Mouse (Mus musculus): Measurements from ENCODE around the gene Cpxm2. TPM values are rescaled to one million over a fixed set of nuclear protein-coding genes. Genes with fewer than 3 reads are reported as not detected.

Cpxm2 gene
- total and polyA plus RNA-seq, 3 experiments, result 0.11 TPM; not detected in 2

GRCm38 (mm10) chr7:132123211-132123610, 31.3 kb downstream of the Cpxm2 start:
- Histone ChIP-seq H3K36me3 (replicated peaks) (no peaks in the 10 kb centered on the region), H3K27me3 (ENCODE audit: insufficient read depth, low read length) (no peaks in the 10 kb centered on the region), H3K9me3 (replicated peaks) (peaks cover 68% of the 10 kb centered on the region), H3K4me1 (ENCODE audit: insufficient read depth, low read depth, low read length) (no peaks in the 10 kb centered on the region), H3K4me3 (ENCODE audit: low read depth, low read length) (no peak overlapping the region)
- no peak for TF ChIP-seq POLR2AphosphoS5 (IDR thresholded peaks at IDR 0.05; ENCODE audit: insufficient replicate concordance, low read depth, low read length)
- no peak for TF ChIP-seq GATA2 (IDR thresholded peaks at IDR 0.05; ENCODE audit: borderline replicate concordance, low read depth, low read length)
- TF ChIP-seq CTCF (IDR thresholded peaks at IDR 0.05; ENCODE audit: low read depth, low read length), result no peak
- TF ChIP-seq TAL1 (conservative IDR thresholded peaks at IDR 0.05; ENCODE audit: low read depth, low read length), result no peak
- TF ChIP-seq GATA1 (IDR thresholded peaks at IDR 0.05; ENCODE audit: borderline replicate concordance, low read length), result no peak
- DNase-seq (ENCODE audit: low spot score) (no peak), ATAC-seq (ENCODE audit: extremely low read depth, insufficient number of reproducible peaks, low FRiP score, poor library complexity, severe bottlenecking) (no peak)

- no peak for TF ChIP-seq POLR2AphosphoS5 (IDR thresholded peaks at IDR 0.05; ENCODE audit: insufficient replicate concordance, low read depth, low read length)
- TF ChIP-seq GATA1 (IDR thresholded peaks at IDR 0.05; ENCODE audit: borderline replicate concordance, low read length), result no peak
- TF ChIP-seq GATA2 (IDR thresholded peaks at IDR 0.05; ENCODE audit: borderline replicate concordance, low read depth, low read length), result no peak
- TF ChIP-seq CTCF (IDR thresholded peaks at IDR 0.05; ENCODE audit: low read depth, low read length), result no peak
- no peak for TF ChIP-seq TAL1 (conservative IDR thresholded peaks at IDR 0.05; ENCODE audit: low read depth, low read length)
- H3K4me1 ChIP-seq (ENCODE audit: insufficient read depth, low read depth, low read length), result no peaks in the 10 kb centered on the region
- H3K36me3 ChIP-seq (replicated peaks), result no peaks in the 10 kb centered on the region
- DNase-seq (ENCODE audit: low spot score), result no peak
- H3K4me3 ChIP-seq (ENCODE audit: low read depth, low read length), result no peak overlapping the region
- H3K9me3 ChIP-seq (replicated peaks), result peaks cover 49% of the 10 kb centered on the region
- no peak for ATAC-seq (ENCODE audit: extremely low read depth, insufficient number of reproducible peaks, low FRiP score, poor library complexity, severe bottlenecking)
- no peaks in the 10 kb centered on the region for H3K27me3 ChIP-seq (ENCODE audit: insufficient read depth, low read length)
Observed at GRCm38 (mm10) chr7:132119817-132120216, 34.7 kb downstream of the Cpxm2 start.

GRCm38 (mm10) chr7:132111770-132112169, 42.8 kb downstream of the Cpxm2 start:
- Histone ChIP-seq H3K9me3 (replicated peaks) (peaks cover 35% of the 10 kb centered on the region), H3K4me1 (ENCODE audit: insufficient read depth, low read depth, low read length) (no peaks in the 10 kb centered on the region), H3K27me3 (ENCODE audit: insufficient read depth, low read length) (no peaks in the 10 kb centered on the region), H3K4me3 (ENCODE audit: low read depth, low read length) (no peak overlapping the region), H3K36me3 (replicated peaks) (no peaks in the 10 kb centered on the region)
- ATAC-seq (ENCODE audit: extremely low read depth, insufficient number of reproducible peaks, low FRiP score, poor library complexity, severe bottlenecking), result no peak
- DNase-seq (ENCODE audit: low spot score), result no peak
- TF ChIP-seq GATA1 (IDR thresholded peaks at IDR 0.05; ENCODE audit: borderline replicate concordance, low read length), result no peak
- TF ChIP-seq POLR2AphosphoS5 (IDR thresholded peaks at IDR 0.05; ENCODE audit: insufficient replicate concordance, low read depth, low read length), result no peak
- no peak for TF ChIP-seq GATA2 (IDR thresholded peaks at IDR 0.05; ENCODE audit: borderline replicate concordance, low read depth, low read length)
- TF ChIP-seq CTCF (IDR thresholded peaks at IDR 0.05; ENCODE audit: low read depth, low read length), result no peak
- no peak for TF ChIP-seq TAL1 (conservative IDR thresholded peaks at IDR 0.05; ENCODE audit: low read depth, low read length)

- TF ChIP-seq GATA1 (IDR thresholded peaks at IDR 0.05; ENCODE audit: borderline replicate concordance, low read length) (no peak), TAL1 (conservative IDR thresholded peaks at IDR 0.05; ENCODE audit: low read depth, low read length) (no peak), CTCF (IDR thresholded peaks at IDR 0.05; ENCODE audit: low read depth, low read length) (no peak), GATA2 (IDR thresholded peaks at IDR 0.05; ENCODE audit: borderline replicate concordance, low read depth, low read length) (no peak)
- DNase-seq (ENCODE audit: low spot score), result no peak
- no peaks in the 10 kb centered on the region for H3K27me3 ChIP-seq (ENCODE audit: insufficient read depth, low read length)
Observed at GRCm38 (mm10) chr7:132110308-132110707, 44.2 kb downstream of the Cpxm2 start.

GRCm38 (mm10) chr7:132106891-132107290, 47.6 kb downstream of the Cpxm2 start:
- no peak for ATAC-seq (ENCODE audit: extremely low read depth, insufficient number of reproducible peaks, low FRiP score, poor library complexity, severe bottlenecking)
- TF ChIP-seq GATA2 (IDR thresholded peaks at IDR 0.05; ENCODE audit: borderline replicate concordance, low read depth, low read length) (no peak), CTCF (IDR thresholded peaks at IDR 0.05; ENCODE audit: low read depth, low read length) (no peak), TAL1 (conservative IDR thresholded peaks at IDR 0.05; ENCODE audit: low read depth, low read length) (no peak), POLR2AphosphoS5 (IDR thresholded peaks at IDR 0.05; ENCODE audit: insufficient replicate concordance, low read depth, low read length) (no peak), GATA1 (IDR thresholded peaks at IDR 0.05; ENCODE audit: borderline replicate concordance, low read length) (no peak)

More at GRCm38 (mm10) chr7:132110308-132110707, 44.2 kb downstream of the Cpxm2 start:
- no peak for ATAC-seq (ENCODE audit: extremely low read depth, insufficient number of reproducible peaks, low FRiP score, poor library complexity, severe bottlenecking)
- no peak overlapping the region for H3K4me3 ChIP-seq (ENCODE audit: low read depth, low read length)
- no peaks in the 10 kb centered on the region for H3K4me1 ChIP-seq (ENCODE audit: insufficient read depth, low read depth, low read length)
- H3K9me3 ChIP-seq (replicated peaks), result peaks cover 46% of the 10 kb centered on the region
- no peaks in the 10 kb centered on the region for H3K36me3 ChIP-seq (replicated peaks)

DNA sequence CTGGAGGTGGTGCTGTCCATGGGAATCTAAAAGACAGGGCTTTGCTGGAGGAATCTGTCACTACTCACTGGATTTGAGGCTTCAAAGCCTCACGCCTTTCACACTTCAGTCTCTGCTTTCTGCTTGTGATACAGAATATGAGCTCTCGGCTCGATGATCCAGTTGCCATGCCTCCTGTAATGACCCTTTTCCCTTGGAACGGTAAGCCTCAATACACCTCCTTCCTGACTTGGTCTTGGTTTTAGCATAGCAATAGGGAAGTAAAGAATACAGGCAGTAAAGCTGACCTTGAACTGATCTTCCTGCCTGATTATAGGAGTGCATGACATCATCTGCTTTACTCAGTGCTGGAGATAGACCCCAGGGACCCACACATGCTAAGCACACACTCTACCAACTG, 49.2 kb downstream of the Cpxm2 start:
- ATAC-seq (ENCODE audit: extremely low read depth, insufficient number of reproducible peaks, low FRiP score, poor library complexity, severe bottlenecking) (no peak), DNase-seq (ENCODE audit: low spot score) (no peak)
- Histone ChIP-seq H3K9me3 (replicated peaks) (peaks cover 33% of the 10 kb centered on the region), H3K4me1 (ENCODE audit: insufficient read depth, low read depth, low read length) (no peaks in the 10 kb centered on the region), H3K4me3 (ENCODE audit: low read depth, low read length) (no peak overlapping the region), H3K27me3 (ENCODE audit: insufficient read depth, low read length) (no peaks in the 10 kb centered on the region), H3K36me3 (replicated peaks) (no peaks in the 10 kb centered on the region)
- TF ChIP-seq CTCF (IDR thresholded peaks at IDR 0.05; ENCODE audit: low read depth, low read length), result no peak
- TF ChIP-seq POLR2AphosphoS5 (IDR thresholded peaks at IDR 0.05; ENCODE audit: insufficient replicate concordance, low read depth, low read length), result no peak
- no peak for TF ChIP-seq GATA1 (IDR thresholded peaks at IDR 0.05; ENCODE audit: borderline replicate concordance, low read length)
- TF ChIP-seq TAL1 (conservative IDR thresholded peaks at IDR 0.05; ENCODE audit: low read depth, low read length), result no peak
- TF ChIP-seq GATA2 (IDR thresholded peaks at IDR 0.05; ENCODE audit: borderline replicate concordance, low read depth, low read length), result no peak

More at GRCm38 (mm10) chr7:132106891-132107290, 47.6 kb downstream of the Cpxm2 start:
- H3K4me1 ChIP-seq (ENCODE audit: insufficient read depth, low read depth, low read length), result no peaks in the 10 kb centered on the region
- peaks cover 44% of the 10 kb centered on the region for H3K9me3 ChIP-seq (replicated peaks)
- H3K4me3 ChIP-seq (ENCODE audit: low read depth, low read length), result no peak overlapping the region
- no peaks in the 10 kb centered on the region for H3K36me3 ChIP-seq (replicated peaks)
- H3K27me3 ChIP-seq (ENCODE audit: insufficient read depth, low read length), result no peaks in the 10 kb centered on the region
- no peak for DNase-seq (ENCODE audit: low spot score)

Measured in G1E (cell line).